Mouse (Mus musculus) E14TG2a.4 (cell line): ENCODE measurements at regions not wholly inside any gene's neighbourhood (a gene's known extent, or its start where the extent isn't known, plus 50 kb on each side); places are given as distances from the start of the nearest gene placed in this dataset.

Source experiments
- CTCF ChIP-seq: conservative IDR thresholded peaks from 2 replicates; pipeline ENCODE4 v1.5.1; 2014; ENCODE audit warnings: low read length
- POU5F1 ChIP-seq: IDR thresholded peaks from 2 replicates; pipeline ENCODE4 v1.6.1; 2014; ENCODE audit warnings: low read length, borderline replicate concordance

- TF ChIP-seq CTCF (no peak), POU5F1 (no peak)
Measured at GRCm38 (mm10) chr9:52272668-52273067, 104.3 kb upstream of the Zc3h12c start.
